Mouse (Mus musculus): Measurements from ENCODE around the gene Olfr1411.

Olfr1411 gene

GRCm38 (mm10) chr1:92594111-92594510 lies at the start of gene Olfr1411:
Gene Olfr1411, plus strand, starts transcription at chr1:92594411.
- no peak for DNase-seq

- no peak for DNase-seq
Measured at GRCm38 (mm10) chr1:92545929-92546328, 48.3 kb upstream of the Olfr1411 start.

- DNase-seq = no peak
Measured at GRCm38 (mm10) chr1:92571022-92571421, 23.2 kb upstream of the Olfr1411 start, which contains the start of gene Olfr1413. Gene Olfr1413, plus strand, starts transcription at chr1:92571322.

GRCm38 (mm10) chr1:92585479-92585878 lies 8.7 kb upstream of the Olfr1411 start, which contains the start of gene Olfr1412:
Gene Olfr1412, plus strand, starts transcription at chr1:92585779.
- no peak for DNase-seq

GRCm38 (mm10) chr1:92596019-92596418 lies 1.8 kb downstream of the Olfr1411 start:
- DNase-seq = no peak

- DNase-seq = no peak
Measured at GRCm38 (mm10) chr1:92605482-92605881, 11.3 kb downstream of the Olfr1411 start, which contains the start of gene Olfr1410. Gene Olfr1410, plus strand, starts transcription at chr1:92605782.

GRCm38 (mm10) chr1:92607711-92608110 lies 13.5 kb downstream of the Olfr1411 start:
- DNase-seq = no peak

- peak; percentile 42 for DNase-seq
Measured at GRCm38 (mm10) chr1:92611008-92611407, 16.8 kb downstream of the Olfr1411 start.

GRCm38 (mm10) chr1:92613175-92613574 lies 19.0 kb downstream of the Olfr1411 start:
- DNase-seq = no peak

- DNase-seq = no peak
Measured at GRCm38 (mm10) chr1:92614516-92614915, 20.3 kb downstream of the Olfr1411 start.

- DNase-seq = no peak
Measured at GRCm38 (mm10) chr1:92616046-92616445, 21.8 kb downstream of the Olfr1411 start.

- DNase-seq = no peak
Measured at GRCm38 (mm10) chr1:92617488-92617887, 23.3 kb downstream of the Olfr1411 start, which contains the start of gene Olfr12. Gene Olfr12, plus strand, starts transcription at chr1:92617788.

- DNase-seq = no peak
Measured at GRCm38 (mm10) chr1:92618360-92618759, 24.1 kb downstream of the Olfr1411 start.

- no peak for DNase-seq
Measured at GRCm38 (mm10) chr1:92628227-92628626, 34.0 kb downstream of the Olfr1411 start.

- no peak for DNase-seq
Measured at GRCm38 (mm10) chr1:92632196-92632595, 38.0 kb downstream of the Olfr1411 start.

- DNase-seq = no peak
Measured at GRCm38 (mm10) chr1:92632948-92633347, 38.7 kb downstream of the Olfr1411 start.

GRCm38 (mm10) chr1:92633726-92634125 lies 39.5 kb downstream of the Olfr1411 start:
- no peak for DNase-seq

GRCm38 (mm10) chr1:92634569-92634968 lies 40.4 kb downstream of the Olfr1411 start:
- no peak for DNase-seq

- no peak for DNase-seq
Measured at GRCm38 (mm10) chr1:92634976-92635599, 40.9 kb downstream of the Olfr1411 start.

- no peak for DNase-seq
Measured at GRCm38 (mm10) chr1:92636015-92636414, 41.8 kb downstream of the Olfr1411 start.

GRCm38 (mm10) chr1:92636676-92637075 lies 42.5 kb downstream of the Olfr1411 start:
- DNase-seq = no peak

GRCm38 (mm10) chr1:92637501-92638172 lies 43.4 kb downstream of the Olfr1411 start:
- DNase-seq = no peak

GRCm38 (mm10) chr1:92638181-92638580 lies 44.0 kb downstream of the Olfr1411 start:
- DNase-seq = no peak

- no peak for DNase-seq
Measured at GRCm38 (mm10) chr1:92638736-92639135, 44.5 kb downstream of the Olfr1411 start.
